Mouse (Mus musculus): ENCODE results near the gene Lrmda.

The Lrmda gene

GRCm38 (mm10) chr14:22940576-22940975 lies 921.1 kb downstream of the Lrmda start:
- DNase-seq (ENCODE audit: low read depth) = no peak

- no peak for DNase-seq (ENCODE audit: low read depth)
Measured at GRCm38 (mm10) chr14:22942569-22942968, 923.1 kb downstream of the Lrmda start.

GRCm38 (mm10) chr14:22949466-22949865 lies 930.0 kb downstream of the Lrmda start:
- DNase-seq (ENCODE audit: low read depth) = no peak

DNA sequence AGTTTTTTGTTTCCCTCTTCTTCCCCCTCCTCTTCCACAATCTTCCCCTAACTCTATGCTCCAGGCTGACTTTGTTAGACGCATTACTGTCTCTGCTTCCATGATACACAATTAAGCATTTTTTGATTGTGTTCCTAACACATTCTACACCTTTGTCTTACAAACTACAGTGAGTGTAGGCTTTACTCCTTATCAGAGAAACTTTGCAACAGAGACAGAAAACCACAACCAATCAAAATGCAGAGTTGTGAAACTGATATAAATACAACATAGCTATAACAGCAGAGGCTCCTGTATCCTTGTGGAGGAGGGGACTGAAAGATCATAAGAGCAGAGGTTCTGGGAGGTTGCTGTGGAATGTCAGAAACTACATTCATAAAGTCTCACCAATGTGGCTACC lies 933.5 kb downstream of the Lrmda start:
- no peak for DNase-seq (ENCODE audit: low read depth)

DNA sequence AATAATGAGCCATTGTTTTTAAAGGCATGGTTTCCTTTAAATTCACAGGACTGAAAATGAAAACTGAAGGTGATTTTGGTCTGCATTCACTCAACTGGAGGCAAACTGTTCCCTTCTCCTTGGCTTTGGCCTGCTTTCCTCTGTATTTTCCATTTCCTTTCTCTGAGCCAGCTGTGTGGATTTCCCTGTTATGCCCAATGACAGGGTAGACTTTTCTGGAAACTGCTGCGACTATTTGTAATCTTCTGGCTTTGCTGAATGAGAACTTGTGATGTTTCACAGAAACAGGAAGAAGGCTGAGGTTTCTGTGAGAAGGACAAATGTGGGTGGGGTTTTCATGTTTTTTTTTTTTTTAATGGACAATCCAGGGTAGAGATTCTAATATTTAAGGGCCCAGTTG lies 940.7 kb downstream of the Lrmda start:
- peak; percentile 54 for DNase-seq (ENCODE audit: low read depth)

GRCm38 (mm10) chr14:22964796-22965660 lies 945.5 kb downstream of the Lrmda start:
- DNase-seq (ENCODE audit: low read depth) = peak; percentile 51

- DNase-seq (ENCODE audit: low read depth) = no peak
Measured at GRCm38 (mm10) chr14:22968705-22969104, 949.2 kb downstream of the Lrmda start.

GRCm38 (mm10) chr14:22986736-22987135 lies 967.2 kb downstream of the Lrmda start:
- peak; percentile 28 for DNase-seq (ENCODE audit: low read depth)

- no peak for DNase-seq (ENCODE audit: low read depth)
Measured at GRCm38 (mm10) chr14:22988090-22988669, 968.7 kb downstream of the Lrmda start.

- peak; percentile 53 for DNase-seq (ENCODE audit: low read depth)
Measured at GRCm38 (mm10) chr14:22995184-22995935, 975.8 kb downstream of the Lrmda start.

DNA sequence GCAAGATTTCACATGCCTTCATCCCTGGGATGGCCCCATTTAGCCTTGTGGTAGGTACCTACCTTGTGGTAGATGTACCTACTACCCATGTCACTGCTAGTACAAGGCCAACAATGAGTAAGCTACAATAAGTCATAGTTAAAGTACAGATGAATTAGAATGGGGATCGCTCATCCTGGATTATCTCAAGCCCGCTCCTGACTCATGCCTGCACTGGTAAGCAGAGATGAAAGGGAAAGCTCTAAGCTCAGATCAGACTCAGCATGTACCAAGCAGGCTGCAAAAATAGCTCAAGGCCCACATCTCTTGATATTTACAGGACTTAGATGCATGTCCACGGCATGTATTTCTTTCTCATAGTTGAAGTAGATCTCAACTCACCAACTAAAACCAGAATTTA lies 979.4 kb downstream of the Lrmda start:
- DNase-seq (ENCODE audit: low read depth) = no peak

- DNase-seq (ENCODE audit: low read depth) = peak; percentile 22
Measured at GRCm38 (mm10) chr14:23011989-23012388, 992.5 kb downstream of the Lrmda start.

- no peak for DNase-seq (ENCODE audit: low read depth)
Measured at GRCm38 (mm10) chr14:23014747-23015286, 995.3 kb downstream of the Lrmda start.

DNA sequence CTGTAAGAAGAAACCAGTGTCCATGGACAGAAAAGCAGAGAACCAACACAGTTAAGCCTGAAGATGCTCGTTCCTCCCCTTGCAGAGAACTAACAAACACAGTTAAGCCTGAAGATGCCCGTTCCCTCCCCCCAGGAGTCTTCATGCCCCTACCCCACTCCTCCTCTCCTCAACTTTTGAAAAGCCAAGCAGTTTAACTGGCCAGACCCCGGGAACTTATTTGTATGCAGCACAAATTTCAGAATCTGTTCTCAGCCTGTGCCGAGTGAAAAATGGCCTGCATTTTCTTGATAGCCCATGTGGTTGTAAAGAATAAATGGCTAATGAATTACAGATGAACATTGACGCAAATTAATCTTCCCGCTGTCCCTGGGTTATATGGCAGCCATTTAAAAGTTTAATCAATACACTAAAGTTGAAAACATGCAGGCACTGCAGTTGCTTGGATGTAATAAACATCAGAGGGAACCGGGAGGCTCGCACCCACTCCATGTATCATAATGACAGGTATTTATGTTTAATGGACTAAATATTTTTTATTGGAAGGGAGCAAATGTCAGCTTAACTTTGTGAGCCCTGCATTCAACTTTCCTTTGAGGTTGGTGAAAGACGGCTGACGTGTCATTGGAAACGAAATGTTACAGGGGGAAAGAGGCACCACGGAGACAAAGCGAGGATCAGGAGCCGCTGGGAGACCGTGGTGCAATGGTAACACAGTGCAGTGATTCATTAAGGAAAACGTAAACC lies 996.0 kb downstream of the Lrmda start:
- DNase-seq (ENCODE audit: low read depth) = no peak

DNA sequence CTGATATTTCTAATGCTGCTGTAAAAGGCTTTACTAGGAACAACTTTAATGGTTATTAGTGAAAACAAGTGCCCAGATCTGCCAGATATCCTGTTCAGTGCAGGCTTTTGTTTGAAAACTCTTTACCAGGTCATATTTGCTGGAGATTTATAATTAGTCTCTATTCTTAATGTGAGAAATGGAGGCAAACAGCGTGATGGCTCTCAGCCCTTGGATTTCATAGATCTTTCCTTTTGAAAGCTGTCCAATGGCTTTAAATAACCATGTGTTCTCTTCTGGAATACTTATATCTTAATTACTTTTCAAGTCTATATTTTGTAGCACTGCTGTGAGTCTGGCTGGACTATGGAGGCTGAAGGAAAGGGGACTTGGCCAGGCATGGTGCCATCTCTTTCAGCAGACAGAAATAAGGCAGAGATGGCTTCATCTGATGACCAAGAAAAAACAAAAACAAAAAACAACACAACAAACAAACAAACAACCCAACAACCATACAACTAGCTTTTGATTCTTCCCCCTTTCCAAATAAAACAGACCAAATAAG lies 996.6 kb downstream of the Lrmda start:
- no peak for DNase-seq (ENCODE audit: low read depth)

DNA sequence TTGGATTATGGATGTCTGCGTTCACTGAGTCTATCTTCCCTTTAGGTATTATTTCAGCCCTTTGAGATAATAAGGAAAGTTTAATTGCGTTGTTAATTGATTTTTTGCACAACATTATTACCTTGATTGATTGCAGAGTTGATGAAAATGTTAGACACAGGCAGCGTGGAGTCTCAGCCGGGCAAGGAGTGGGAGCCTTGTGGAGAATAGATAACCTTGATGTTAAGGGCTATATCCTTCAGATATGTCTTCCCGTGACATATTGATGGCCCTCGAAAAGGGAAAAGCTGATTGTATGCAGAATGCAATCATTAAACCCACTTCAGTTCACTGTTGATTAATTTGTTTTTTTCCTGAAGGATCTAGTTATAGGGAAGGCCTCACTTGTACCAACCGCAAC lies 1021.5 kb downstream of the Lrmda start:
- no peak for DNase-seq (ENCODE audit: low read depth)

DNA sequence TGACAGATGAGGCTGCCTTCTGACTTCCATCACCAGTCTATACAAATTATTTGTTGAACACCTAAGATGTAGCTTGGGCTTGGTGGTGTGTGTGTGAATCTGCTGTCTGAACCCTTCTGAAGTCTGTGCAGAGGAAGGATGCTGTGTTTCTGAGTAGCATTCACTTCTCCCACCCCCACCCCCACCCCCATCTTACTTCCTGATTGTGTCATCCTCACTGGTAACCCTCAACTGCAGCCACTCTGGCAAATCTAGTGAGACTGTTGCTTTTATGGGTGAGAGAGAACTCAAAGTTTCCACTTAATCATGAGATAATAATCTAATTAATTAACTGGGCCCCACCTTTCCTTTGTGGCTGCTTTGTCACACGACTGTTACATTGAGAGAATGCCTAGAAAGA lies 1025.8 kb downstream of the Lrmda start:
- no peak for DNase-seq (ENCODE audit: low read depth)

DNA sequence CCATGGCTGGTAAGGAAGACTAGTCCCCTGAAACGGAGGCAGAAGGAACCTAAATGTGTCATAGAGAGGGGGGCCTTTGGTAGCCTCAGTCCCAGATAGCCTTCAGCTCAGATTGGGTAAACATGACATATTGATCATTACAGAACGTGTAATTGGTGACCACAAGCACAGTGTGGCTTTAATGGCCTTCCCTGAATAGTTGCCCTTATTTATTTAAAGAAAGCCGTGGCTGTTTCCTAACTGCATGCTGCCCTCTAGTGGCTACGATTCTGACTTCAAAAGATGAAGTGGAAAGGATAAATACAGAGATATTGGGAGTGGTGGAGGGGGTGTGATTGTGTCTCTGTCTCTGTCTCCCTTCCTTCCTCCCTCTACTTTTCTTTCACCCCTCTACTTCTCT lies 1026.8 kb downstream of the Lrmda start:
- DNase-seq (ENCODE audit: low read depth) = peak; percentile 49

- DNase-seq (ENCODE audit: low read depth) = peak; percentile 58
Measured at GRCm38 (mm10) chr14:23051441-23051840, 1031.9 kb downstream of the Lrmda start.

- no peak for DNase-seq (ENCODE audit: low read depth)
Measured at GRCm38 (mm10) chr14:23052833-23053592, 1033.5 kb downstream of the Lrmda start.

Data from fibroblast of lung, adult 2 months (primary cell).